Mouse (Mus musculus): ENCODE measurements around the gene Mrgpre.

Gene Mrgpre

DNA sequence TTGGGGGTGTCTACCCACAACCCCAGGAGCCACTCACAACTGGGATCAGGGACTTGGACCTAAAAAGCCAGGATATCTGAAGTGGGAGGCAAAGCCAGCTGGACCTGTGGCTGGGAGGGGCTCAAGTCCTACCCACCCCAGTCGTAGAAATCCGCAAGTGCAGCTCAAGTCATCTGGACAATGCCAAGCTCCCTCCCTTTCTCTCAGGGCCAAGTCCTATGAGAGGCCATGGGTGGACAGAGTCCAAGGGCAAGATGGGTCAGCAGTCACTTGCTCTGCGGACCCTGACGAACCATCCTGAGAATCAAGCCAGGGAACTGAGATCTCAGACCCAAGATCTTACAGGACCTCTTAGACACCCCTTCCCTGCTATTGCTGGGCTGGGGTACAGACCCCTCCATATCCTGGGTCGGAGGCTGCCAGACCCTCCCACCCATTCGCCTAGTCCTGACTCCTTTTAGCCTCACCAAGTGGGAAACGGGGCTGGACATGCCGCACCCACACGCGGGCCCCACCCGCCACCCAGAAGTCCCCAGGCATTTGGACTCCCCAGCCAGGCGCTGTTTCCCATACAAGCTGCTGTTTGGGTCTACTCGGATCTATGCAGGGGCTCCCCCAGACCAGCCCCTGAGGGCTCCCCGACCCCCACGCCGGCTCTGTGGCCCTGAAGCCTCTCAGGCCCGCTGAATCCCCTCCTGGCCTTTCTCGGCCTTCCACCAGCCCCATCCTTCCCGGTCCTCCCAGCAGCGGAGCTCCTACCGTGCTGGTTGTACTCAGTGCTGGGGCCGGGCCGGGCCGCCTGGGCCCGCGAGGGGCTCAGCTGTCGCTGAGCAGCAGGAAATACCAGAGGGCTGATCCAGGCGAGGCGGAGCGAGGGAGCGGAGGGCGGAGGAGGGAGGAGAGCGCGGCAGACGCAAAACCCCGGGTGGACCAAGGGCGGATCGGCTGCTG, 44.5 kb downstream of the Mrgpre start:
- peak; percentile 83 for DNase-seq (ENCODE audit: low spot score)

GRCm38 (mm10) chr7:143738601-143739006, 45.7 kb downstream of the Mrgpre start:
- no peak for DNase-seq (ENCODE audit: low spot score)

- DNase-seq (ENCODE audit: low spot score): no peak
Observed at GRCm38 (mm10) chr7:143738194-143738593, 46.1 kb downstream of the Mrgpre start.

- DNase-seq (ENCODE audit: low spot score): no peak
Observed at GRCm38 (mm10) chr7:143733746-143734145, 50.6 kb downstream of the Mrgpre start.

DNA sequence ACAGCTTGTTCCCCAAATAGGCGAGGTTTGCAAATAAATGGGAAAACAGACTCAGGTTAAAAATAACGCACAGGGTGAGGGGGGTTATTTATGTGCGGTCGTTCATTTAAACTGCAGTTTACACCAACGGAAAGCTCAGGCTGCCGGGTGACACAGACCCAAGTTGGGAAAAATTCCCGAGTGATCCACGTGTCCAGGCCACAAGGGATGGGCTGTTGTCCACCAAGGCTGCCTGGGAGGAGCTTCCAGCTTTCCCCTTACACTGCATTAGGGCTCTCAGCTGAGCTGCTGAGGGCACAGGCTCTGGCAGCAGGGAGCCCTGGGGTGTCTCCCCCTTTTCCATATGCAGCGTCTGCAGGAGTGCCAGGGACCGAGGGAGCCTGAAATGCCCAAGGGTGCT, 54.4 kb downstream of the Mrgpre start:
- no peak for DNase-seq (ENCODE audit: low spot score)

Data from retina, embryonic 14.5 days (tissue).